Mouse (Mus musculus): ENCODE measurements around the gene Dennd5b. TPM values are rescaled to one million over a fixed set of nuclear protein-coding genes. Genes with fewer than 3 reads are reported as not detected.
"Not testable (repeated sequence)": the region's sequence is repeated elsewhere in the genome, so short reads cannot be mapped to it uniquely, and the experiment has no call there.

Dennd5b gene
- polyA plus RNA-seq, 1 experiment from 2014 or later, result 14.3 TPM

- not testable (repeated sequence) for H3K9ac ChIP-seq; H3K27me3 ChIP-seq; H3K4me2 ChIP-seq; ATAC-seq (ENCODE audit: low read depth); H3K4me3 ChIP-seq; H3K27ac ChIP-seq (replicated peaks); H3K9me3 ChIP-seq; H3K36me3 ChIP-seq
- 81% methylated on average over 2 of the region's 3 CpGs for WGBS
- peaks cover 25% of the 10 kb centered on the region for H3K4me1 ChIP-seq (replicated peaks)
These were observed 161.1 kb downstream of the Dennd5b start for GRCm38 (mm10) chr6:148940383-148940782.

Other genes with a start within 250 kb of the Dennd5b start
- gene Caprin2, start 205.4 kb downstream of the Dennd5b start, polyA plus RNA-seq (2015; fragmentation: Nextera tagmentation; extraction: Ambion mirVana), result 14.2 and 14.7 TPM in 2 replicates
- gene Sinhcaf, start 155.2 kb downstream of the Dennd5b start, polyA plus RNA-seq (2015; fragmentation: Nextera tagmentation; extraction: Ambion mirVana), result 86.2 and 102 TPM in 2 replicates
- gene Gm10203, start 28.5 kb upstream of the Dennd5b start, polyA plus RNA-seq (2015; fragmentation: Nextera tagmentation; extraction: Ambion mirVana), result not detected in 2 replicates
- 6.4 and 6.6 TPM in 2 replicates for gene Etfbkmt, start 38.2 kb upstream of the Dennd5b start, polyA plus RNA-seq (2015; fragmentation: Nextera tagmentation; extraction: Ambion mirVana)
- 114 and 120 TPM in 2 replicates for gene Amn1, start 87.0 kb upstream of the Dennd5b start, polyA plus RNA-seq (2015; fragmentation: Nextera tagmentation; extraction: Ambion mirVana)
- 31.5 and 34.6 TPM in 2 replicates for gene Resf1, start 207.7 kb upstream of the Dennd5b start, polyA plus RNA-seq (2015; fragmentation: Nextera tagmentation; extraction: Ambion mirVana)